Mouse (Mus musculus) MEL (cell line): ENCODE results near the gene Pip4k2c. TPM values are rescaled to one million over a fixed set of nuclear protein-coding genes. Genes with fewer than 3 reads are reported as not detected.

Experiments used
- DNase-seq: peaks from one replicate; pipeline ENCODE4 v3.0.0; 2011; ENCODE audit warnings: low read depth, low spot score
- H3K27ac ChIP-seq: 2 replicates; pipeline ENCODE4 v1.5.1; 2012; ENCODE audit warnings: low read depth, mild to moderate bottlenecking, control low read depth, low read length, moderate library complexity; ENCODE audit not compliant: control insufficient read depth
- H3K27me3 ChIP-seq, 2 experiments: fragments of 150-350 bp in 1 of 2; sonication (generic) in 1 of 2; 2 replicates each; pipeline ENCODE4 v1.6.1; 2012; ENCODE audit warnings: low read length in 2 of 2, mild to moderate bottlenecking in 2 of 2, improper control_type of control experiment in 1 of 2, moderate library complexity in 1 of 2; ENCODE audit not compliant: insufficient read depth in 2 of 2, control insufficient read depth in 1 of 2
- H3K36me3 ChIP-seq, 2 experiments: 2 replicates each; pipeline ENCODE4 v1.6.1; 2012 to 2014; ENCODE audit warnings: low read length in 2 of 2, improper control_type of control experiment in 1 of 2, inconsistent platforms in 1 of 2, mild to moderate bottlenecking in 1 of 2; ENCODE audit not compliant: insufficient read depth in 2 of 2, control insufficient read depth in 1 of 2
- H3K4me1 ChIP-seq, 2 experiments: fragments of 150-350 bp in 1 of 2; sonication (generic) in 1 of 2; 2 replicates each; pipeline ENCODE4 v1.6.1; 2012; ENCODE audit warnings: low read length in 2 of 2, improper control_type of control experiment in 1 of 2, mild to moderate bottlenecking in 1 of 2; ENCODE audit not compliant: insufficient read depth in 2 of 2, control insufficient read depth in 1 of 2
- H3K4me3 ChIP-seq, 2 experiments: fragments of 150-350 bp in 1 of 2; sonication (generic) in 1 of 2; 2 replicates each; pipeline ENCODE4 v1.5.1; 2012; ENCODE audit warnings: low read depth in 2 of 2, low read length in 2 of 2, mild to moderate bottlenecking in 2 of 2, moderate library complexity in 2 of 2, control low read depth in 1 of 2, improper control_type of control experiment in 1 of 2; ENCODE audit not compliant: control insufficient read depth in 1 of 2, insufficient read depth in 1 of 2
- H3K79me2 ChIP-seq: 2 replicates; pipeline ENCODE4 v1.6.1; 2012; ENCODE audit warnings: mild to moderate bottlenecking, low read length, moderate library complexity; ENCODE audit not compliant: control insufficient read depth, poor library complexity, insufficient read depth
- H3K9ac ChIP-seq: 2 replicates; pipeline ENCODE4 v1.6.1; 2012; ENCODE audit warnings: low read depth, mild to moderate bottlenecking, control low read depth, low read length, moderate library complexity; ENCODE audit not compliant: control insufficient read depth, poor library complexity, severe bottlenecking
- H3K9me3 ChIP-seq: fragments of 150-350 bp; sonication (generic); replicated peaks from 2 replicates; pipeline ENCODE4 v1.6.1; 2012; ENCODE audit warnings: mild to moderate bottlenecking, low read length, improper control_type of control experiment, moderate library complexity; ENCODE audit not compliant: insufficient read depth
- BHLHE40 ChIP-seq: IDR thresholded peaks from 2 replicates; pipeline ENCODE4 v1.6.1; 2012; ENCODE audit warnings: low read depth, mild to moderate bottlenecking, inconsistent platforms, low read length, improper control_type of control experiment, borderline replicate concordance
- CHD1 ChIP-seq: IDR thresholded peaks from 2 replicates; pipeline ENCODE4 v1.6.1; 2012; ENCODE audit warnings: low read depth, mild to moderate bottlenecking, inconsistent platforms, low read length, improper control_type of control experiment
- CTCF ChIP-seq, 3 experiments: IDR thresholded peaks in 2 of 3; conservative IDR thresholded peaks in 1 of 3; 2 replicates each; pipeline ENCODE4 v1.5.1; 2011 to 2012; ENCODE audit warnings: low read length in 3 of 3, low read depth in 2 of 3, mild to moderate bottlenecking in 2 of 3, improper control_type of control experiment in 1 of 3, inconsistent platforms in 1 of 3, mixed read lengths in 1 of 3, moderate library complexity in 1 of 3; ENCODE audit not compliant: control insufficient read depth in 1 of 3, insufficient read depth in 1 of 3, poor library complexity in 1 of 3, severe bottlenecking in 1 of 3
- ELF1 ChIP-seq: IDR thresholded peaks from 2 replicates; pipeline ENCODE4 v1.6.1; 2014; ENCODE audit warnings: low read depth, mild to moderate bottlenecking, inconsistent platforms, low read length, improper control_type of control experiment, moderate library complexity
- GATA1 ChIP-seq: IDR thresholded peaks from 2 replicates; pipeline ENCODE4 v1.6.1; 2011; ENCODE audit warnings: low read depth, low read length, improper control_type of control experiment
- MXI1 ChIP-seq: IDR thresholded peaks from 2 replicates; pipeline ENCODE4 v1.6.1; 2011; ENCODE audit warnings: mild to moderate bottlenecking, low read depth, low read length, improper control_type of control experiment
- MYC ChIP-seq: IDR thresholded peaks from 2 replicates; pipeline ENCODE4 v1.6.1; 2011; ENCODE audit warnings: low read depth, mild to moderate bottlenecking, low read length, improper control_type of control experiment, moderate library complexity
- POLR2A ChIP-seq, 2 experiments: IDR thresholded peaks; 2 replicates each; pipeline ENCODE4 v1.6.1; 2011 to 2012; ENCODE audit warnings: low read length in 2 of 2, mild to moderate bottlenecking in 2 of 2, control low read depth in 1 of 2, improper control_type of control experiment in 1 of 2, low read depth in 1 of 2, moderate library complexity in 1 of 2; ENCODE audit not compliant: control insufficient read depth in 1 of 2, insufficient read depth in 1 of 2, poor library complexity in 1 of 2
- SIN3A ChIP-seq: IDR thresholded peaks from 2 replicates; pipeline ENCODE4 v1.6.1; 2012; ENCODE audit warnings: low read length, improper control_type of control experiment, inconsistent platforms
- TAL1 ChIP-seq: IDR thresholded peaks from 2 replicates; pipeline ENCODE4 v1.6.1; 2012; ENCODE audit warnings: mild to moderate bottlenecking, inconsistent platforms, low read length, moderate library complexity, mixed read lengths
- TCF12 ChIP-seq: IDR thresholded peaks from 2 replicates; pipeline ENCODE4 v1.6.1; 2014; ENCODE audit warnings: low read depth, mild to moderate bottlenecking, inconsistent platforms, low read length, improper control_type of control experiment, moderate library complexity
- USF1 ChIP-seq: IDR thresholded peaks from 2 replicates; pipeline ENCODE4 v1.6.1; 2014; ENCODE audit warnings: low read depth, mild to moderate bottlenecking, inconsistent platforms, low read length, improper control_type of control experiment, moderate library complexity
- ZNF384 ChIP-seq: IDR thresholded peaks from 2 replicates; pipeline ENCODE4 v1.6.1; 2012; ENCODE audit warnings: low read depth, mild to moderate bottlenecking, inconsistent platforms, low read length, improper control_type of control experiment
- polyA plus RNA-seq, 2 experiments: library from polyadenylated mRNA; stranded (reverse) in 1 of 2; unstranded in 1 of 2; fragments of >175 nt in 1 of 2; fragments of >200 nt in 1 of 2; gene quantifications; 2 replicates each; pipeline versions ENCODE4 v1.2.1 to v1.2.4; 2012; ENCODE audit warnings: low replicate concordance in 2 of 2, low read depth in 1 of 2; ENCODE audit not compliant: insufficient read length in 2 of 2, insufficient read depth in 1 of 2, missing spikeins in 1 of 2
- total RNA-seq: library from RNA; depleted of rRNA; stranded (reverse); fragments of 300-350 nt; gene quantifications from 2 replicates; pipeline ENCODE4 v1.2.3, GENCODE M21; 2012

Gene Pip4k2c
- total and polyA plus RNA-seq, 3 experiments = 31.9 to 58.2 TPM; not detected in 1

DNA sequence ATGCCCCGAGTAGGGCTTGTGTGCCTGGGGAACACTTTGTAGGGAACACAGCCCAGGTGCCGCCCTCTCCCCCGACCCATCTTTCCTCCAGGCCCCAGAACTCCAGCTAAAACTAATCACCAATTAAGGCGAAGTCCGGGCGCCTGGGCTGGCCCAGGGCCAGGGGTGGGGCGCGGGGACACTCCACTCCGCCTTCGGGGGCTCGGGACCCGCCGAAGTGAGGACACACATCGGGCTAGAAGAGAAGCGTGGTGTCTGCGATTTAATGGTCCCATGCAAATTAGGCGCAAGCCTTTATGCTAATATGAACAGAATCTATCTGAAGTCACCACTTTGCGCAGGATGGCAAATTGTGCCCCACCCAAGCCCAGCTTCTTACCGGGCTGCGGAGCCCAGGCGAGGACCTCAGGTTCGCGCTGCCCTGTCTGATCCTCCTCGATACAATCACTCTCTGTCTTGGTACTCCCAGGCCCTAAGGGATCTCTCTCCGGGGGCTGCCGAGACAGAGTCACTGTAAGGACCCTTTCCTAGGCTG is 22.2 kb downstream of the Pip4k2c start (continued):
- TF ChIP-seq MXI1 (peak; percentile 76), ZNF384 (no peak), ELF1 (0 out of 2 replicates have a peak, but pooled peaks have one; percentile 28), CTCF (IDR thresholded peaks at IDR 0.05 in 2 of 3, conservative IDR thresholded peaks at IDR 0.05 in 1 of 3; ENCODE audit: control insufficient read depth in 1 of 3, insufficient read depth in 1 of 3, low read depth in 2 of 3, low read length in 3 of 3, poor library complexity in 1 of 3, severe bottlenecking in 1 of 3) (no peak), CHD1 (no peak; the same call in 1 of the 2 replicates), TAL1 (0 out of 2 replicates have a peak, but pooled peaks have one; percentile 2), POLR2A (IDR thresholded peaks at IDR 0.05; ENCODE audit: control insufficient read depth in 1 of 2, insufficient read depth in 1 of 2, low read depth in 1 of 2, low read length in 2 of 2, poor library complexity in 1 of 2) (peak; percentile 54 to 75), BHLHE40 (no peak), MYC (0 out of 2 replicates have a peak, but pooled peaks have one; percentile 48)

DNA sequence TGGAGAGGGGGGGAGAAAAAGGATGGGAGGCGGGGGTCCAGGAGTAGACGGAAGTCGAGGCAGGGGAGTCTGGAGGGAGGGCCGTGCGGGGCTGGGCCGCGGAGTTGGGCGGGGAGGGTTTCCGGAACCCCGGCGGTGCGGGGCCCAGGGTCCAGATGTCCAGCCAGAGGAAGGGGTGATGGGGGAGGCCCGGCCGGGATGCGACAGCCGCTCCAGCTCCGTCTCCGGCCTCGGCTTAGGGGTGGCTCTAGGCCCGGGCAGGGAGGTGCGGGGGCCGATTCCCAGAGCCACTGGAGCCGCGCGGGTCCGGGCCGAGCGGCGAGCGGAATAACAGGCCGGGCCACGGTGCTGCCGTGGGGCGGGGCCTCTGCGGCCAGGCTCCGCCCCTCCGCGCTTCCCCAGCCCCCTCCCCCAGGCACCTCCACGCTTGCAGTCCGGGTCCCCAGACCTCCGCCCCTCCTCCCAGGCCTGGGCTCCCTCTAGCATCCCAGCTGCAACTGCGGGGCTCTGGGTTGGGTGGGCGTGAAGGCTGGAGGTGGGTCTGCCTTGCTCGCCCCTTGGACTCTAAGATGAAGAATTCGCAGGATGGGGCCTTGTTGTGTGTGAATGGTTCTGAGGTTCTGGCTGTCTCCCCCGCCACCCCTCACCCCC is 22.8 kb downstream of the Pip4k2c start:
- no peaks in the 10 kb centered on the region for H3K9me3 ChIP-seq
- H3K4me3 ChIP-seq = peak overlapping the region; percentile 82 to 96
- H3K27ac ChIP-seq = peak overlapping the region; percentile 96
- TF ChIP-seq ZNF384 = no peak
- peak; percentile 41 to 60; a peak in 2 of 4 replicates for TF ChIP-seq POLR2A (IDR thresholded peaks at IDR 0.05; ENCODE audit: control insufficient read depth in 1 of 2, insufficient read depth in 1 of 2, low read depth in 1 of 2, low read length in 2 of 2, poor library complexity in 1 of 2)
- TF ChIP-seq TCF12 = peak; percentile 36
- H3K27me3 ChIP-seq = no peaks in the 10 kb centered on the region
- H3K9ac ChIP-seq = peak overlapping the region; percentile 88
- H3K79me2 ChIP-seq = peaks cover 7% of the 10 kb centered on the region; the same call in 1 of the 2 replicates
- peak; percentile 82 for DNase-seq
- H3K36me3 ChIP-seq = peaks cover 0 to 27% of the 10 kb centered on the region in 2 experiments; a peak in 2 of 4 replicates
- peaks cover 2 to 31% of the 10 kb centered on the region in 2 experiments; a peak in 3 of 4 replicates for H3K4me1 ChIP-seq

DNA sequence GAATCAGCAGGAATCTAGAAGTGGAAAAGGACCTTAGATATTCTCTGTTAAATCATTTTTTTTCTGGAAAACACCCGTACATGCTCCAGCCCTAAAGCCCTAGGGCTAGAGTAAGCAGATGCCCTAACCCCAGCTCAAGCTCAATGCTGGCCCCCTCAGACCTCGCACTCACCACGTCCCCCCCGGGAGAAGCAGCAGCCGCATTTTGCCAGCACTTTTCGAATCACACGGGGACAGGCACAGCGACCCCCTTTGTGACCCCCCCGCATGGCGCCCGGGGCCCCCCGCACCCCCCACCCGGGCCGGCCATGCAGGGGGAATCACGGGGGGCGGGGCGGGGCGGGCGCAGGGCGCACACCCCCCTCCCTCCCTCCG is 23.3 kb downstream of the Pip4k2c start:
- Histone ChIP-seq H3K27me3 (no peaks in the 10 kb centered on the region), H3K4me3 (peak overlapping the region; percentile 82 to 96), H3K9me3 (no peaks in the 10 kb centered on the region), H3K79me2 (peaks cover 7% of the 10 kb centered on the region; the same call in 1 of the 2 replicates), H3K4me1 (peaks cover 2 to 29% of the 10 kb centered on the region in 2 experiments; a peak in 3 of 4 replicates), H3K36me3 (peaks cover 0 to 22% of the 10 kb centered on the region in 2 experiments; a peak in 2 of 4 replicates), H3K27ac (no peak overlapping the region), H3K9ac (peak overlapping the region; percentile 88)
- DNase-seq = no peak
- no peak for TF ChIP-seq POLR2A (IDR thresholded peaks at IDR 0.05; ENCODE audit: control insufficient read depth in 1 of 2, insufficient read depth in 1 of 2, low read depth in 1 of 2, low read length in 2 of 2, poor library complexity in 1 of 2)
- TF ChIP-seq BHLHE40 = no peak
- TF ChIP-seq USF1 = no peak
- no peak for TF ChIP-seq GATA1
- TF ChIP-seq SIN3A = no peak
- TF ChIP-seq MYC = no peak
